Mouse (Mus musculus): Measurements from ENCODE around the gene Pigr.

- TF ChIP-seq CTCF (IDR thresholded peaks at IDR 0.05; ENCODE audit: borderline replicate concordance, control insufficient read depth, extremely low read depth, insufficient read depth, low read length, poor library complexity), result no peak
- no peak for TF ChIP-seq POLR2A (IDR thresholded peaks at IDR 0.05; ENCODE audit: control insufficient read depth, extremely low read depth, insufficient read depth, low read length, poor library complexity)
These were observed 27.9 kb upstream of the Pigr start for GRCm38 (mm10) chr1:130798551-130798950.

Measured in thymus, adult 2 months (tissue).